Mouse (Mus musculus) G1E (cell line): ENCODE data around the gene Clhc1. TPM values are rescaled to one million over a fixed set of nuclear protein-coding genes. Genes with fewer than 3 reads are reported as not detected.

Experiments
- ATAC-seq: 2 replicates; pipeline ENCODE4 v1.8.0; 2016; ENCODE audit warnings: mild to moderate bottlenecking; ENCODE audit not compliant: insufficient number of reproducible peaks, poor library complexity, low FRiP score, severe bottlenecking; ENCODE audit errors: extremely low read depth
- DNase-seq: peaks from one replicate; pipeline ENCODE4 v3.0.0; 2012; ENCODE audit warnings: low spot score
- H3K27me3 ChIP-seq: 2 replicates; pipeline ENCODE4 v1.6.1; 2012; ENCODE audit warnings: mild to moderate bottlenecking, low read length, inconsistent platforms; ENCODE audit not compliant: insufficient read depth
- H3K36me3 ChIP-seq: replicated peaks from 2 replicates; pipeline ENCODE3; 2012; ENCODE audit warnings: mild to moderate bottlenecking, inconsistent platforms
- H3K4me1 ChIP-seq: 2 replicates; pipeline ENCODE4 v1.6.1; 2012; ENCODE audit warnings: low read depth, low read length, inconsistent platforms, mixed read lengths; ENCODE audit not compliant: insufficient read depth
- H3K4me3 ChIP-seq: 2 replicates; pipeline ENCODE4 v1.5.1; 2012; ENCODE audit warnings: low read depth, mild to moderate bottlenecking, inconsistent platforms, low read length, moderate library complexity, mixed read lengths
- H3K9me3 ChIP-seq: replicated peaks from 2 replicates; pipeline ENCODE4 v1.6.1; 2012; ENCODE audit warnings: inconsistent platforms
- CTCF ChIP-seq: IDR thresholded peaks from 2 replicates; pipeline ENCODE4 v1.5.1; 2012; ENCODE audit warnings: low read depth, low read length, inconsistent platforms, mixed read lengths
- GATA1 ChIP-seq: IDR thresholded peaks from 2 replicates; pipeline ENCODE4 v1.6.1; 2012; ENCODE audit warnings: borderline replicate concordance, low read length, inconsistent platforms, mixed read lengths
- GATA2 ChIP-seq: IDR thresholded peaks from 2 replicates; pipeline ENCODE4 v1.6.1; 2012; ENCODE audit warnings: low read depth, low read length, inconsistent platforms, borderline replicate concordance
- POLR2AphosphoS5 ChIP-seq: IDR thresholded peaks from 2 replicates; pipeline ENCODE4 v1.6.1; 2012; ENCODE audit warnings: low read depth, low read length, inconsistent platforms; ENCODE audit not compliant: insufficient replicate concordance
- TAL1 ChIP-seq: conservative IDR thresholded peaks from 2 replicates; pipeline ENCODE4 v1.6.1; 2012; ENCODE audit warnings: low read depth, low read length, inconsistent platforms, mixed read lengths
- polyA plus RNA-seq: library from polyadenylated mRNA; stranded (reverse); fragments of >175 nt; gene quantifications from 2 replicates; pipeline ENCODE4 v1.2.3, GENCODE M21; 2012
- total RNA-seq, 2 experiments: library from RNA; stranded (forward) in 1 of 2; stranded (reverse) in 1 of 2; fragments of 200-1000 nt in 1 of 2; fragments of >200 nt in 1 of 2; fragmentation: Nextera tagmentation in 1 of 2; gene quantifications; 2 replicates each; pipeline ENCODE4 v1.2.3; 2014 to 2017

Gene Clhc1
- total and polyA plus RNA-seq, 3 experiments: 0.09 to 1.1 TPM; not detected in 1

DNA sequence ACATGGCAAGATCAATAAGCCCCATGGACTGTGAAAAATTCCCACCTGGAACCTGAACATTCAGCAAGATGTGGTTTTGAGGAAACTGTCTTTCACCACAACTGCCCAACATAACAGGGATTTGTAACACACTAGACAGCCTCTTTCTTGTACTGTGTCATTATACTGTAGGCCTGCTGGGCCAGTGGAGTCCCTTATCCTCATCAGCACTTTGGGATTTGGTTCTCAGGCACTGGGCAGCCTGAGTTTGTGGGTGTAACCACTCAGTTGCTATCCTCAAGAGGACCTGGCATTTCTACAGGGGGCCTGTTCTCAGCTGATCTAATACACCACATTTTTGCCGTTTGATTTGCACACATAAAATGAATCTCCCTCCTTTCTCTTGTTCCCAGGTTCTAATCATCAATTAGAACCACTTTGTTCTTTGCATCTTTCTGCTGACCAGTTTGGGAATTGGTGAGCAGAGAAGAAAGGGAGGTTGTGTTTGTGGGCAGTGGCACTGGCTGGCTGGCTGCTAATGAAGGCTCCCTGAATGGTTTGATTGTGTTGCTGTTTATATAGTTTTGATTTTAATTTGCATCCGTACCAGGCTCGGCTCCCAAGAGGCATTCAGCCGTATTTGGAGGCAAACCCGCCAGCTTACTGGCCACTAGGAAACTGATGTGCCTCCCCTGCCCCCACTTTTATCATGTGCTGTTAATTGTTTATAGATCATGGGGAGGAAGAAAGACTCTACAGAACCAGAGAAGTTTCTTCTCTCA lies 74.5 kb downstream of the Clhc1 start:
- Histone ChIP-seq H3K27me3 (peaks cover 12% of the 10 kb centered on the region), H3K4me1 (no peaks in the 10 kb centered on the region), H3K36me3 (no peaks in the 10 kb centered on the region), H3K9me3 (no peaks in the 10 kb centered on the region), H3K4me3 (no peak overlapping the region)
- DNase-seq: no peak
- no peak for TF ChIP-seq GATA1
- TF ChIP-seq GATA2: no peak
- no peak for TF ChIP-seq CTCF
- no peak for TF ChIP-seq POLR2AphosphoS5
- no peak for TF ChIP-seq TAL1
- ATAC-seq: no peak

DNA sequence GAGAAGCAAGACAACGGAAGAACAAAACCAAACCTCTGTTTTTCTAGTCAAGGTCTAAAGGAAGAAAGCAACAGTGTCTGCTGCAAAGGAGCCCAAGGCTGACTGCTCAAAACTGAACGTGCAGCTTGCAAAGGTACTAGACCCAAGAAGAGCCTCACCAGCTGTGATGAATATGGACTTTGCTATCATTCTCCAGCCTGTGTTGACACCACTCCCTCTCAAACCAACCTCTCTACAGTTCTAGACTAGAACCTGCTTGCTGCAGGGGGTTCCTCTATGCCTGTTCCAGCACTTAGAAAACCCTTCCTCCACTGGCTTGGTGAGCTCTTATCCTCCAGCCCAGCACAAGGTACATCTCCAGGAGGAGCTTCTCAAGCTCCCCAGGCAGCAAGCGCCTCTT lies 75.6 kb downstream of the Clhc1 start:
- Histone ChIP-seq H3K9me3 (no peaks in the 10 kb centered on the region), H3K4me1 (no peaks in the 10 kb centered on the region), H3K4me3 (no peak overlapping the region), H3K27me3 (peaks cover 10% of the 10 kb centered on the region), H3K36me3 (no peaks in the 10 kb centered on the region)
- ATAC-seq (no peak), DNase-seq (no peak)
- TF ChIP-seq GATA2: no peak
- no peak for TF ChIP-seq TAL1
- TF ChIP-seq GATA1: no peak
- TF ChIP-seq CTCF: no peak
- no peak for TF ChIP-seq POLR2AphosphoS5

DNA sequence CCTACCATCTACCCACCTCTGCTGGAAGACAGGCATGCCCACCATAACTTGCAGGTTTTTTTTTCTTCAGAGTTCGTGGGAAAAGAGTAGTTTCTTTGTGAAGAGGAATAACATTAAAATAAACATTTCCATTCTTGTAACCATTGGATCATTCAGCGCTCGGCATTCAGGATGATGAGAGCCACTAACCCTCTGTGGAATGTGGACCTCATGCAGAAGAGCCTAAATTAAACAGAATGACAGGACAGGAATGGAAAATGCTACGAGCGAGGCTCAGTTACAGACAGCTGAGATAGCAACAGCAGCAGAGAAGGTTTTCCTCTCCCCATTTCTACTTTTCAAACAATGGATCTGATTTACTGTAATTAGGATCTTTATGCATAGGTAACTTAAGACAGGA lies 78.8 kb downstream of the Clhc1 start:
- no peak overlapping the region for H3K4me3 ChIP-seq
- H3K9me3 ChIP-seq: no peaks in the 10 kb centered on the region
- peaks cover 16% of the 10 kb centered on the region for H3K27me3 ChIP-seq
- no peaks in the 10 kb centered on the region for H3K4me1 ChIP-seq
- H3K36me3 ChIP-seq: no peaks in the 10 kb centered on the region
- ATAC-seq (no peak), DNase-seq (no peak)
- TF ChIP-seq CTCF (no peak), TAL1 (no peak)

DNA sequence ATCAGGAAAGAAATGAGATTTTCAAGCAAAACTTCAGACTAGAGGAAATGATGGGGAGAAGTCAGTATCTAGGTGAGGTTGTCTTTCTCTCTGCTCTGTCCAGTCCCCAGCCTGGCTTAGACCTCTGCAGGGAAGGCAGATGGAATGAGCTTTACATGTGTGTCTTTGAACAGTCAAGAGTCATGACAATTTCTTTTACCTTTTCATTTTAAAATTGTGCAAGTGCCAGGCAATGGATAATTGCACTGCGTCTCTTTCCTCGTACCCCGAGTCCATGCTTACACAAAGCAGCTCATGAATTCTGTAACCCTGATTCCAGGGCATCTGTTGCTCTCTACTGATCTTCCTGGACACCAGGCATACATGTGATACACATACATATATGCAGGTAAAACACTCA lies 80.0 kb downstream of the Clhc1 start:
- DNase-seq: no peak
- TF ChIP-seq TAL1: no peak
- TF ChIP-seq GATA1: no peak
- no peak for TF ChIP-seq POLR2AphosphoS5
- no peak for TF ChIP-seq CTCF
- TF ChIP-seq GATA2: no peak
- Histone ChIP-seq H3K36me3 (no peaks in the 10 kb centered on the region), H3K4me3 (no peak overlapping the region), H3K27me3 (peaks cover 13% of the 10 kb centered on the region), H3K4me1 (no peaks in the 10 kb centered on the region), H3K9me3 (no peaks in the 10 kb centered on the region)
- no peak for ATAC-seq

Other genes starting within 250 kb of the Clhc1 start
- 85.9 and 86.2 TPM in 2 replicates for gene Ccdc88a, start 174.3 kb upstream of the Clhc1 start, total RNA-seq (2014; fragmentation: Nextera tagmentation)
- 37.5 and 52.6 TPM in 2 replicates for gene Ccdc88a, start 174.3 kb upstream of the Clhc1 start, total RNA-seq (2017)
- gene Ccdc88a, start 174.3 kb upstream of the Clhc1 start, polyA plus RNA-seq: 13.0 and 15.6 TPM in 2 replicates
- 41.5 and 47.5 TPM in 2 replicates for gene Prorsd1, start 32.9 kb upstream of the Clhc1 start, total RNA-seq (2014; fragmentation: Nextera tagmentation)
- gene Prorsd1, start 32.9 kb upstream of the Clhc1 start, total RNA-seq (2017): 129 and 135 TPM in 2 replicates
- gene Prorsd1, start 32.9 kb upstream of the Clhc1 start, polyA plus RNA-seq: 10.5 and 34.9 TPM in 2 replicates
- 70.0 and 72.2 TPM in 2 replicates for gene Mtif2, start 21.5 kb upstream of the Clhc1 start, total RNA-seq (2014; fragmentation: Nextera tagmentation)
- 81.1 and 105 TPM in 2 replicates for gene Mtif2, start 21.5 kb upstream of the Clhc1 start, total RNA-seq (2017)
- gene Mtif2, start 21.5 kb upstream of the Clhc1 start, polyA plus RNA-seq: 8.5 and 11.8 TPM in 2 replicates
- 927 and 1,016 TPM in 2 replicates for gene Rps27a, start 159 bp downstream of the Clhc1 start, total RNA-seq (2014; fragmentation: Nextera tagmentation)
- 861 and 868 TPM in 2 replicates for gene Rps27a, start 159 bp downstream of the Clhc1 start, total RNA-seq (2017)
- 115 and 138 TPM in 2 replicates for gene Rps27a, start 159 bp downstream of the Clhc1 start, polyA plus RNA-seq
- 65.0 and 65.3 TPM in 2 replicates for gene Rtn4, start 145.0 kb downstream of the Clhc1 start, total RNA-seq (2014; fragmentation: Nextera tagmentation)
- 67.9 and 68.9 TPM in 2 replicates for gene Rtn4, start 145.0 kb downstream of the Clhc1 start, total RNA-seq (2017)
- gene Rtn4, start 145.0 kb downstream of the Clhc1 start, polyA plus RNA-seq: 83.0 and 102 TPM in 2 replicates